ENCODE assay signal across 10 mouse cellular contexts in the genomic region with DNA sequence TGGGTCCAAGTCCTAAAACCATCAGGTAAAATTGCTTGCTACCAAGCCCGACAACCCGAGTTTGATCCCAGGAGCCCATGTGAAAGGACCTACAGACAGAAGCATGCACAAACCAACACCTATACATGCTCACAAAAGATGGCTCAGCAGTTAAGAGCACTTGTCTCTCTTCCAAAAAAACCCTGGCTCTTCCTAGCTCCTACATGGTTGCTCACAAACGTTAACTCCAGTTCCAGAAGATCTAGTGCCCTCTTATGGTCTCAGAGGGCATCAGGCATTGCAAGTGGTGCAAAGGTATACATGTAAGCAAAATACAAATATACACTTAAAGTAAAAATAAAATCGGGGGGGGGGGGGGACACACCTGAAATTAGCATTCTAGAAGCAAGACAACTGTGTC. TPM values are rescaled to one million over a fixed set of nuclear protein-coding genes. Genes with fewer than 3 reads are reported as not detected.
DNase-seq lines count a peak whose midpoint lies in the region; ATAC-seq lines count a peak whose summit lies in the region.
"Had no signal": no experiment of that assay in that cellular context is flagged by ENCODE, and none has a peak within 500 bp of the region (broad histone marks: within the 10 kb centered on the region; RNA-seq: fewer than 3 reads in every experiment).

No protein-coding gene starts in this region.

- H3K36me3 ChIP-seq in erythroblast, embryonic 14.5 days (ENCODE audit: control insufficient read depth): peaks cover 49% of the 10 kb centered on the region
- peaks cover 22% of the 10 kb centered on the region for H3K36me3 ChIP-seq in forebrain, embryonic 12.5 days (replicated peaks)
- peaks cover 30% of the 10 kb centered on the region for H3K36me3 ChIP-seq in liver, embryonic 15.5 days (replicated peaks)

- H3K27ac ChIP-seq in forebrain, embryonic 12.5 days: no peak overlapping the region
- no peak overlapping the region for H3K27ac ChIP-seq in liver, embryonic 15.5 days (replicated peaks)
- H3K27ac ChIP-seq: limb, embryonic 15.5 days had no signal

- H3K27me3 ChIP-seq in erythroblast, embryonic 14.5 days (ENCODE audit: control insufficient read depth): no peaks in the 10 kb centered on the region
- H3K27me3 ChIP-seq in forebrain, embryonic 12.5 days: no peaks in the 10 kb centered on the region
- no peaks in the 10 kb centered on the region for H3K27me3 ChIP-seq in liver, embryonic 15.5 days
- H3K27me3 ChIP-seq: limb, embryonic 15.5 days; Patski had no signal

- H3K4me2 ChIP-seq in forebrain, embryonic 12.5 days: peak overlapping the region; percentile 92
- peak overlapping the region; percentile 85 for H3K4me2 ChIP-seq in liver, embryonic 15.5 days

- peak overlapping the region; percentile 68 for H3K4me3 ChIP-seq in erythroblast, embryonic 14.5 days (replicated peaks)
- H3K4me3 ChIP-seq in forebrain, embryonic 12.5 days (replicated peaks): no peak overlapping the region
- peak overlapping the region; percentile 82 for H3K4me3 ChIP-seq in liver, embryonic 15.5 days (replicated peaks)

- ATAC-seq in erythroblast, adult 5-6 weeks (replicated peaks; ENCODE audit: low FRiP score, poor library complexity, severe bottlenecking): no peak
- no peak for ATAC-seq in forebrain, embryonic 12.5 days (ENCODE audit: low FRiP score)
- ATAC-seq in liver, embryonic 15.5 days (ENCODE audit: insufficient read depth): no peak
- ATAC-seq: Patski had no signal

- H3K9me3 ChIP-seq in erythroblast, embryonic 14.5 days (ENCODE audit: control insufficient read depth, low read length): no peaks in the 10 kb centered on the region
- no peaks in the 10 kb centered on the region for H3K9me3 ChIP-seq in forebrain, embryonic 12.5 days
- no peaks in the 10 kb centered on the region for H3K9me3 ChIP-seq in liver, embryonic 15.5 days (replicated peaks)
- H3K9me3 ChIP-seq: limb, embryonic 15.5 days had no signal

- H3K9ac ChIP-seq in forebrain, embryonic 12.5 days: no peak overlapping the region
- H3K9ac ChIP-seq in liver, embryonic 15.5 days: no peak overlapping the region
- H3K9ac ChIP-seq: limb, embryonic 15.5 days had no signal

- 55% methylated on average over 4 of the region's 4 CpGs for WGBS in forebrain, embryonic 12.5 days
- WGBS in liver, embryonic 15.5 days (ENCODE audit: insufficient replicate concordance): 38% methylated on average over 4 of the region's 4 CpGs

- H3K4me1 ChIP-seq in erythroblast, embryonic 14.5 days (ENCODE audit: control insufficient read depth): peaks cover 42% of the 10 kb centered on the region
- H3K4me1 ChIP-seq in forebrain, embryonic 12.5 days: peaks cover 32% of the 10 kb centered on the region
- peaks cover 36% of the 10 kb centered on the region for H3K4me1 ChIP-seq in liver, embryonic 15.5 days (replicated peaks)

- DNase-seq in CD4-positive helper T cell, adult 2 months (ENCODE audit: low read depth, low spot score): peak; percentile 55
- DNase-seq in thymus, adult 18-20 months: no peak
- no peak for DNase-seq in adrenal gland, postnatal 14 days
- DNase-seq in frontal cortex, adult 2 months (ENCODE audit: extremely low spot score in 1 of 2, low spot score in 1 of 2): no peak

RNA-seq across cellular contexts. Expression of a gene that starts 1.7 kb away (rescaled TPM):
- 12.6 and 16.3 TPM in 2 replicates for polyA plus RNA-seq in erythroblast, embryonic 14.5 days (2012)
- total RNA-seq in erythroblast, adult 5-6 weeks (2015; ENCODE audit: low replicate concordance): 197 and 223 TPM in 2 replicates
- total RNA-seq in erythroblast, adult 5-6 weeks (2017; ENCODE audit: low replicate concordance): 191 and 235 TPM in 2 replicates
- polyA plus RNA-seq in forebrain, embryonic 12.5 days (2016; fragmentation: Nextera tagmentation; extraction: Ambion mirVana): 377 and 389 TPM in 2 replicates
- 303 and 305 TPM in 2 replicates for polyA plus RNA-seq in liver, embryonic 15.5 days (2015; fragmentation: Nextera tagmentation; extraction: Ambion mirVana)
- total RNA-seq in adrenal gland, postnatal 14 days (2021): 944 and 957 TPM in 2 replicates
- polyA plus RNA-seq in frontal cortex, adult 2 months (2012; rRNA removed): 645 and 649 TPM in 2 replicates

RNA-seq across cellular contexts. Expression of a gene that starts 1.9 kb away (rescaled TPM):
- 0.56 and 1.2 TPM in 2 replicates for polyA plus RNA-seq in erythroblast, embryonic 14.5 days (2012)
- total RNA-seq in erythroblast, adult 5-6 weeks (2015; ENCODE audit: low replicate concordance): 3.5 and 9.0 TPM in 2 replicates
- total RNA-seq in erythroblast, adult 5-6 weeks (2017; ENCODE audit: low replicate concordance): 1.3 and 3.3 TPM in 2 replicates
- polyA plus RNA-seq in forebrain, embryonic 12.5 days (2016; fragmentation: Nextera tagmentation; extraction: Ambion mirVana): 62.0 and 64.2 TPM in 2 replicates
- 25.5 and 27.6 TPM in 2 replicates for polyA plus RNA-seq in liver, embryonic 15.5 days (2015; fragmentation: Nextera tagmentation; extraction: Ambion mirVana)
- total RNA-seq in adrenal gland, postnatal 14 days (2021): 61.8 and 67.4 TPM in 2 replicates
- 34.7 and 34.8 TPM in 2 replicates for polyA plus RNA-seq in frontal cortex, adult 2 months (2012; rRNA removed)

RNA-seq across cellular contexts. Expression of a gene that starts 19.5 kb away (rescaled TPM):
- polyA plus RNA-seq in erythroblast, embryonic 14.5 days (2012): 0.01 and 0.06 TPM in 2 replicates
- total RNA-seq in erythroblast, adult 5-6 weeks (2015; ENCODE audit: low replicate concordance): 2.5 and 2.9 TPM in 2 replicates
- total RNA-seq in erythroblast, adult 5-6 weeks (2017; ENCODE audit: low replicate concordance): 0.43 and 1.1 TPM in 2 replicates
- 16.9 and 18.9 TPM in 2 replicates for polyA plus RNA-seq in forebrain, embryonic 12.5 days (2016; fragmentation: Nextera tagmentation; extraction: Ambion mirVana)
- polyA plus RNA-seq in liver, embryonic 15.5 days (2015; fragmentation: Nextera tagmentation; extraction: Ambion mirVana): 9.0 and 9.8 TPM in 2 replicates
- total RNA-seq in adrenal gland, postnatal 14 days (2021): 23.8 and 25.3 TPM in 2 replicates
- 8.3 and 9.7 TPM in 2 replicates for polyA plus RNA-seq in frontal cortex, adult 2 months (2012; rRNA removed)

RNA-seq across cellular contexts. Expression of a gene that starts 50.3 kb away (rescaled TPM):
- polyA plus RNA-seq in erythroblast, embryonic 14.5 days (2012): 0.21 and 0.25 TPM in 2 replicates
- total RNA-seq in erythroblast, adult 5-6 weeks (2015; ENCODE audit: low replicate concordance): 7.7 and 8.1 TPM in 2 replicates
- total RNA-seq in erythroblast, adult 5-6 weeks (2017; ENCODE audit: low replicate concordance): 14.8 and 16.8 TPM in 2 replicates
- 61.4 and 63.1 TPM in 2 replicates for polyA plus RNA-seq in forebrain, embryonic 12.5 days (2016; fragmentation: Nextera tagmentation; extraction: Ambion mirVana)
- polyA plus RNA-seq in liver, embryonic 15.5 days (2015; fragmentation: Nextera tagmentation; extraction: Ambion mirVana): 26.0 and 26.8 TPM in 2 replicates
- total RNA-seq in adrenal gland, postnatal 14 days (2021): 4.5 and 5.2 TPM in 2 replicates
- 0.86 and 0.94 TPM in 2 replicates for polyA plus RNA-seq in frontal cortex, adult 2 months (2012; rRNA removed)

RNA-seq across cellular contexts. Expression of a gene that starts 50.5 kb away (rescaled TPM):
- 0.10 and 0.18 TPM in 2 replicates for polyA plus RNA-seq in erythroblast, embryonic 14.5 days (2012)
- total RNA-seq in erythroblast, adult 5-6 weeks (2015; ENCODE audit: low replicate concordance): 0.63 and 7.9 TPM in 2 replicates
- 2.2 and 6.8 TPM in 2 replicates for total RNA-seq in erythroblast, adult 5-6 weeks (2017; ENCODE audit: low replicate concordance)
- 58.6 and 59.5 TPM in 2 replicates for polyA plus RNA-seq in forebrain, embryonic 12.5 days (2016; fragmentation: Nextera tagmentation; extraction: Ambion mirVana)
- polyA plus RNA-seq in liver, embryonic 15.5 days (2015; fragmentation: Nextera tagmentation; extraction: Ambion mirVana): 11.5 and 12.4 TPM in 2 replicates
- 65.8 and 75.2 TPM in 2 replicates for total RNA-seq in adrenal gland, postnatal 14 days (2021)
- polyA plus RNA-seq in frontal cortex, adult 2 months (2012; rRNA removed): 66.6 and 77.5 TPM in 2 replicates

Comparison
In these comparisons a context has a peak if more than half of its experiments do, and no peak if none do; other contexts are left out.
1. RNA of a gene that starts 1.7 kb away (polyA plus RNA-seq): 645 to 649 TPM in frontal cortex, adult 2 months, 377 to 389 TPM in forebrain, embryonic 12.5 days and 303 to 305 TPM in liver, embryonic 15.5 days; 12.6 to 16.3 TPM in erythroblast, embryonic 14.5 days; every median in the first group is over 10 times any median in the second.
2. RNA of a gene that starts 1.9 kb away (polyA plus RNA-seq): 62.0 to 64.2 TPM in forebrain, embryonic 12.5 days, 34.7 to 34.8 TPM in frontal cortex, adult 2 months and 25.5 to 27.6 TPM in liver, embryonic 15.5 days; 0.56 to 1.2 TPM in erythroblast, embryonic 14.5 days; every median in the first group is over 10 times any median in the second.